Mouse (Mus musculus): ENCODE data around the gene Serpina3m.

GRCm38 (mm10) chr12:104369986-104370385 lies 31.7 kb downstream of the Serpina3m start:
- TF ChIP-seq CTCF (IDR thresholded peaks at IDR 0.05; ENCODE audit: borderline replicate concordance, insufficient read depth, low read depth, low read length) (no peak), POLR2A (IDR thresholded peaks at IDR 0.05; ENCODE audit: borderline replicate concordance, insufficient read depth, low read length) (no peak)
